In the genomic region with DNA sequence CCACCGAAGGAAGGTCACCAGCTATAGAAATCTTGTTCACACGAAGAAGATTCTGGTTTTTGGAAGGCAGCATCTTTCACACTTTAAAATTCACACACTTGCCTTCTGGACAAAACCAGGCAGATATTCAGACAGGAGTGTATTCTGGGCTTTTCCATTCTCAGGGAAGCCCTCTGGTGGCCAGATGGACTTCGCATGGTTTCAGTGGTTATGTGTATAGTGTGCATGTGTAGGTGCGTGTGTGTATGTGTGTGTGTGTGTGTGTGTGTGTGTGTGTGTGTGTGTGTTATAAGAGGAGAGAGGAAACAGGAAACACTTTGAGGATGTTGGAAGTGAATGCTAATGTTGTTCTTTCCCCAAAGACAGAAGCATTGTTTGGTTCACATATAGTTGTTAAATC, we compare ENCODE assay signal across 9 mouse cellular contexts.
DNase-seq lines count a peak whose midpoint lies in the region; ATAC-seq and TF ChIP-seq lines count a peak whose summit lies in the region.
"Had no signal": no experiment of that assay in that cellular context is flagged by ENCODE, and none has a peak within 500 bp of the region (broad histone marks: within the 10 kb centered on the region; RNA-seq: fewer than 3 reads in every experiment).

No protein-coding gene starts in this region.

- H3K9ac ChIP-seq in forebrain, embryonic 13.5 days = no peak overlapping the region
- no peak overlapping the region for H3K9ac ChIP-seq in forebrain, embryonic 11.5 days (ENCODE audit: low read length)
- no peak overlapping the region for H3K9ac ChIP-seq in kidney, postnatal 0 days (ENCODE audit: low read depth, low read length)

- H3K4me3 ChIP-seq in forebrain, embryonic 13.5 days = no peak overlapping the region
- H3K4me3 ChIP-seq in forebrain, embryonic 11.5 days (ENCODE audit: low read depth, low read length) = no peak overlapping the region
- H3K4me3 ChIP-seq in kidney, postnatal 0 days (replicated peaks; ENCODE audit: low read depth, low read length) = no peak overlapping the region

- H3K27ac ChIP-seq in forebrain, embryonic 13.5 days = no peak overlapping the region
- no peak overlapping the region for H3K27ac ChIP-seq in forebrain, embryonic 11.5 days (ENCODE audit: low read depth, low read length)
- no peak overlapping the region for H3K27ac ChIP-seq in kidney, postnatal 0 days
- H3K27ac ChIP-seq: macrophage had no signal

- H3K9me3 ChIP-seq in forebrain, embryonic 13.5 days (replicated peaks) = no peaks in the 10 kb centered on the region
- H3K9me3 ChIP-seq in forebrain, embryonic 11.5 days (ENCODE audit: control insufficient read depth, low read length) = no peaks in the 10 kb centered on the region
- no peaks in the 10 kb centered on the region for H3K9me3 ChIP-seq in kidney, postnatal 0 days (replicated peaks; ENCODE audit: low read length)

- no peak for DNase-seq in forebrain, embryonic 11.5 days (ENCODE audit: low spot score)
- peak; percentile 74 for DNase-seq in CD4-positive, CD25-positive, alpha-beta regulatory T cell, adult 2 months (ENCODE audit: low read depth, low spot score)
- peak; percentile 72 to 78 for DNase-seq in cerebellum, adult 18-20 months
- DNase-seq in gastrocnemius, adult 18-20 months (ENCODE audit: low spot score) = peak; percentile 43
- peak; percentile 70 for DNase-seq in kidney, postnatal 0 days (ENCODE audit: low spot score)
- DNase-seq in lung, postnatal 14 days = peak; percentile 78
- peak; percentile 8 to 54 for DNase-seq in spleen, postnatal 10 days (ENCODE audit: low spot score in 2 of 2)

- no peak overlapping the region for H3K4me2 ChIP-seq in forebrain, embryonic 13.5 days
- no peak overlapping the region for H3K4me2 ChIP-seq in forebrain, embryonic 11.5 days (ENCODE audit: low read depth, low read length, severe bottlenecking)
- no peak overlapping the region for H3K4me2 ChIP-seq in kidney, postnatal 0 days (ENCODE audit: low read length)

- ATAC-seq in forebrain, embryonic 13.5 days = 0 out of 2 replicates have a peak, but pooled peaks have one; percentile 65
- no peak for ATAC-seq in forebrain, embryonic 11.5 days (replicated peaks; ENCODE audit: low FRiP score)
- no peak; the same call in 1 of the 2 replicates for ATAC-seq in kidney, postnatal 0 days (replicated peaks; ENCODE audit: low FRiP score, low read depth)

- no peaks in the 10 kb centered on the region for H3K36me3 ChIP-seq in forebrain, embryonic 13.5 days (ENCODE audit: poor library complexity, severe bottlenecking)
- no peaks in the 10 kb centered on the region for H3K36me3 ChIP-seq in forebrain, embryonic 11.5 days (ENCODE audit: control insufficient read depth, insufficient read depth, low read length)
- no peaks in the 10 kb centered on the region for H3K36me3 ChIP-seq in kidney, postnatal 0 days (ENCODE audit: insufficient read depth, low read length)

- no peaks in the 10 kb centered on the region for H3K4me1 ChIP-seq in forebrain, embryonic 13.5 days
- H3K4me1 ChIP-seq in forebrain, embryonic 11.5 days (replicated peaks; ENCODE audit: control insufficient read depth, insufficient read depth, low read length) = no peaks in the 10 kb centered on the region
- H3K4me1 ChIP-seq in kidney, postnatal 0 days (replicated peaks; ENCODE audit: insufficient read depth, low read length) = no peaks in the 10 kb centered on the region

- H3K27me3 ChIP-seq in forebrain, embryonic 13.5 days = no peaks in the 10 kb centered on the region
- H3K27me3 ChIP-seq in forebrain, embryonic 11.5 days (ENCODE audit: control insufficient read depth, insufficient read depth, low read length) = no peaks in the 10 kb centered on the region
- H3K27me3 ChIP-seq in kidney, postnatal 0 days (ENCODE audit: insufficient read depth, low read length) = no peaks in the 10 kb centered on the region

- WGBS in forebrain, embryonic 13.5 days = 75% methylated on average over 4 of the region's 4 CpGs
- WGBS in forebrain, embryonic 11.5 days = 76% methylated on average over 4 of the region's 4 CpGs
- WGBS in kidney, postnatal 0 days = 75% methylated on average over 4 of the region's 4 CpGs

- peak; percentile 85 for TF ChIP-seq CTCF in kidney, postnatal 0 days (IDR thresholded peaks at IDR 0.05; ENCODE audit: low read depth)
